Mouse (Mus musculus) megakaryocyte, adult 5-6 weeks (primary cell): ENCODE results near the gene Itsn1. TPM values are rescaled to one million over a fixed set of nuclear protein-coding genes. Genes with fewer than 3 reads are reported as not detected.
A peak's percentile ranks its signal among the peaks of the same experiment; 100 is the strongest.

Source experiments
- ATAC-seq: 2 replicates; pipeline ENCODE4 v1.8.0; 2016; ENCODE audit warnings: mild to moderate bottlenecking, inconsistent platforms; ENCODE audit not compliant: poor library complexity, severe bottlenecking
- total RNA-seq, 2 experiments: library from RNA; stranded (forward) in 1 of 2; stranded (reverse) in 1 of 2; fragments of 153-499, 151-499 nt in 1 of 2; fragments of 221-1000, 200-1000 nt in 1 of 2; gene quantifications; 2 replicates each; pipeline versions ENCODE4 v1.2.3 to v1.2.4; 2015 to 2017

The Itsn1 gene
- total RNA-seq, 2 experiments from 2014 or later: 12.0 to 12.5 TPM

- ATAC-seq: peak; percentile 49
These were observed 75.3 kb downstream of the Itsn1 start for GRCm38 (mm10) chr16:91804418-91804817.

GRCm38 (mm10) chr16:91804831-91805230 is 75.8 kb downstream of the Itsn1 start:
- ATAC-seq: no peak

GRCm38 (mm10) chr16:91810235-91810634 is 81.2 kb downstream of the Itsn1 start:
- ATAC-seq: no peak

GRCm38 (mm10) chr16:91811339-91811738 is 82.3 kb downstream of the Itsn1 start:
- 0 out of 2 replicates have a peak, but pooled peaks have one; percentile 47 for ATAC-seq

- ATAC-seq: no peak
These were observed 82.8 kb downstream of the Itsn1 start for GRCm38 (mm10) chr16:91811876-91812275.

- no peak for ATAC-seq
These were observed 84.5 kb downstream of the Itsn1 start for GRCm38 (mm10) chr16:91813543-91813942.

GRCm38 (mm10) chr16:91815067-91815466 is 86.0 kb downstream of the Itsn1 start:
- ATAC-seq: no peak

- peak; percentile 81 for ATAC-seq
These were observed 91.2 kb downstream of the Itsn1 start for GRCm38 (mm10) chr16:91820299-91820698.

- no peak for ATAC-seq
These were observed 93.2 kb downstream of the Itsn1 start for GRCm38 (mm10) chr16:91822325-91822724.

- ATAC-seq: no peak
These were observed 93.7 kb downstream of the Itsn1 start for GRCm38 (mm10) chr16:91822759-91823158.

- peak; percentile 100 for ATAC-seq
These were observed 96.8 kb downstream of the Itsn1 start for GRCm38 (mm10) chr16:91825774-91826325.

- no peak for ATAC-seq
These were observed 97.8 kb downstream of the Itsn1 start for GRCm38 (mm10) chr16:91826893-91827292.

- ATAC-seq: no peak
These were observed 98.4 kb downstream of the Itsn1 start for GRCm38 (mm10) chr16:91827456-91827855.

GRCm38 (mm10) chr16:91828160-91828559 is 99.1 kb downstream of the Itsn1 start:
- no peak for ATAC-seq

GRCm38 (mm10) chr16:91828603-91829002 is 99.5 kb downstream of the Itsn1 start:
- no peak for ATAC-seq

GRCm38 (mm10) chr16:91829121-91829520 is 100.0 kb downstream of the Itsn1 start:
- no peak for ATAC-seq

- no peak for ATAC-seq
These were observed 101.2 kb downstream of the Itsn1 start for GRCm38 (mm10) chr16:91830260-91830659.

GRCm38 (mm10) chr16:91833121-91833520 is 104.0 kb downstream of the Itsn1 start:
- no peak for ATAC-seq

- no peak for ATAC-seq
These were observed 104.5 kb downstream of the Itsn1 start for GRCm38 (mm10) chr16:91833558-91833957.

GRCm38 (mm10) chr16:91833981-91834380 is 104.9 kb downstream of the Itsn1 start:
- ATAC-seq: no peak

GRCm38 (mm10) chr16:91835790-91836189 is 106.7 kb downstream of the Itsn1 start:
- ATAC-seq: no peak

GRCm38 (mm10) chr16:91836592-91837557 is 107.8 kb downstream of the Itsn1 start:
- ATAC-seq: no peak
